Mouse (Mus musculus): ENCODE results near the gene Nhlh2. TPM values are rescaled to one million over a fixed set of nuclear protein-coding genes. Genes with fewer than 3 reads are reported as not detected.
A peak's percentile ranks its signal among the peaks of the same experiment; 100 is the strongest.

Nhlh2 gene
- polyA plus RNA-seq, 1 experiment: 9.3 TPM

DNA sequence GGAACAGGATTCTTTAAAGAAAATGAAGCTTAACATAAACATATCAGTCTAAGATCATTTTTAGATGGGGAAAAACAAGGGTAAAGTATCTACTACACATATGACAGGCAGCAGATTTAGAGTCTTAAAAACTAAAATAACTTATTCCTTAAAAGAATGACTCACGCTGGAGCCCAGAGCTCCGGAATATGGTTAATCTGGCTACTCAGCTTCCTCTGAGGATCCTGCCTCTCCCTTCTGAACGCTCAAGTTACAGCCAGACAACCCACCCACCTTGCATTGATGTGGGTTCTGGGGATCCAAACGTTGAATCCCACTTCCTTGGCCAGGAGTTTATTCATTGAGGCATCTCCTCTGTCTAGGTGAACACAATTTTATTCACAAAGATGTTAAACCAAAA is 26.0 kb upstream of the Nhlh2 start:
- Histone ChIP-seq H3K27me3 (ENCODE audit: control insufficient read depth, insufficient read depth, low read length) (no peaks in the 10 kb centered on the region), H3K4me1 (ENCODE audit: control insufficient read depth, insufficient read depth, low read length) (peaks cover 10% of the 10 kb centered on the region), H3K4me3 (replicated peaks; ENCODE audit: insufficient read depth, low read depth, low read length) (no peak overlapping the region), H3K27ac (ENCODE audit: insufficient read depth, low read length) (no peak overlapping the region)
- TF ChIP-seq POLR2A (IDR thresholded peaks at IDR 0.05; ENCODE audit: borderline replicate concordance, insufficient read depth, low read length) (no peak), CTCF (IDR thresholded peaks at IDR 0.05; ENCODE audit: borderline replicate concordance, insufficient read depth, low read depth, low read length) (no peak)
- 89% methylated on average over 4 of the region's 4 CpGs for WGBS
- no peak for DNase-seq

DNA sequence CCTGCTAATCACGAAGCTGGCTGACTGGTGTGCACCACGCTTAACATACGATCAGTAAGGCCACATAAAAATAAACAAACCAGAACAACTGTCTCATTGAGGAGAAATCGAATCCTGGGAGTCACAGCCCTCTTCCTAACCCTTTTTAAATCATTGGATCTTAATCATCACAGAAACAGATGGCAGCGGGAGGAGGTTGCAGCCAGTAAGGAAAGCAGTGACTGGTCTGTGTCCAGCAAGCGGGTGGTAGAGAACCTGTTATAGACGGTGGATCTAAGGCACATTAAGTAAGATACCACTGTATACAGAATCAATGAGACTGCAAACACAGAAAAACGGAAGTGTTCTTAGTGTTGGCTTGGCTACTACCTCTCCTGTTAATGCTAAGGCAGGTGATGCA is 24.2 kb upstream of the Nhlh2 start:
- WGBS: 35% methylated on average over 8 of the region's 8 CpGs
- Histone ChIP-seq H3K27ac (ENCODE audit: insufficient read depth, low read length) (no peak overlapping the region), H3K4me3 (replicated peaks; ENCODE audit: insufficient read depth, low read depth, low read length) (no peak overlapping the region), H3K27me3 (ENCODE audit: control insufficient read depth, insufficient read depth, low read length) (no peaks in the 10 kb centered on the region), H3K4me1 (ENCODE audit: control insufficient read depth, insufficient read depth, low read length) (peaks cover 10% of the 10 kb centered on the region)
- DNase-seq: peak; percentile 37 to 65
- TF ChIP-seq CTCF (IDR thresholded peaks at IDR 0.05; ENCODE audit: borderline replicate concordance, insufficient read depth, low read depth, low read length): no peak
- TF ChIP-seq POLR2A (IDR thresholded peaks at IDR 0.05; ENCODE audit: borderline replicate concordance, insufficient read depth, low read length): no peak

DNA sequence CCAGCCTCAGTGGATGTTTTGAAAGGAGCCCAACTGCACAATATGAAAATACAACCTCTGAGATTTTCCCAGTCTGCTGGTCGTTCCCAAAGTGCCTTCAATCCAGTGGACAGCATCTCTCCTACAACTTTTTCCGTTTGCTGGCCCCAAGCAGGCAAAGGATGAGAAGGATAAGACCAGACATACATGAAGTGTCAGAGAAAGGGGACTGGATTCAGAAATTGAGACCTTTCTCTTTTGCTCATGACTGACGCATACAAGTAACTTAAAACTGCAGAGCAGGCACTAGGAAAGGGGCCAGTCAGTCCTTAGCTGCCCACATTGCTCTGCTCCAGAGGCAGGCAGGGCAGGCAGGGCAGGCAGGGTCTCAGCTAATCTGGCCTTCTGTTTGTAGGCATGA is 19.7 kb upstream of the Nhlh2 start:
- DNase-seq: no peak
- H3K27ac ChIP-seq (ENCODE audit: insufficient read depth, low read length): no peak overlapping the region
- no peaks in the 10 kb centered on the region for H3K27me3 ChIP-seq (ENCODE audit: control insufficient read depth, insufficient read depth, low read length)
- 90% methylated on average over 3 of the region's 3 CpGs for WGBS
- no peak overlapping the region for H3K4me3 ChIP-seq (replicated peaks; ENCODE audit: insufficient read depth, low read depth, low read length)
- TF ChIP-seq POLR2A (IDR thresholded peaks at IDR 0.05; ENCODE audit: borderline replicate concordance, insufficient read depth, low read length) (no peak), CTCF (IDR thresholded peaks at IDR 0.05; ENCODE audit: borderline replicate concordance, insufficient read depth, low read depth, low read length) (no peak)
- peaks cover 7% of the 10 kb centered on the region for H3K4me1 ChIP-seq (ENCODE audit: control insufficient read depth, insufficient read depth, low read length)

DNA sequence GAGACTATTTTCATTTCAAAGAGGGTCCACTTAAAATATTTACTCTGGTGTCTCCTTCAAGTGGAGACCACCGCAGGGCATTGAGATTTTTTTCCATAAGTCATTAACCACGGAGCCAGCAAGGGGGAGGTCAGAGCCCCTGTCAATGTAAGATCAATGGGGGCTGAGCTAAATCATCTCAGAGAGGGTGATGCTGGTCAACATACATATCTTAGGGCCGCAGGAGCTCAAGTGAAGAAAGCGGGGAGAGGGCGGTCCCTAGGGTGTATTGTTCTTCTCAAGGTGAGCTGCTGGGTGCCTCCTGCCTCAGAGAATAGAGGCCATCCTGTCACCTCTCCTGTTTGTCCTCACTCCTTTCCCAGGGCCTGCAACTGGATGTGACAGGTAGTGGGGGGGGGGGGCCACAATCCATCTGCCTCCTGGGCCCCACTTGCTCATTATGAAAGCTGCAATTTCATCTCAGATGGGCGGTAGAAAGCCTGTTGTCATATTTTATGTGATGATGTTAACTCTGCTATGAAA is 18.8 kb upstream of the Nhlh2 start:
- Histone ChIP-seq H3K4me3 (replicated peaks; ENCODE audit: insufficient read depth, low read depth, low read length) (no peak overlapping the region), H3K27me3 (ENCODE audit: control insufficient read depth, insufficient read depth, low read length) (no peaks in the 10 kb centered on the region), H3K4me1 (ENCODE audit: control insufficient read depth, insufficient read depth, low read length) (peaks cover 3% of the 10 kb centered on the region), H3K27ac (ENCODE audit: insufficient read depth, low read length) (no peak overlapping the region)
- no peak for DNase-seq
- TF ChIP-seq CTCF (IDR thresholded peaks at IDR 0.05; ENCODE audit: borderline replicate concordance, insufficient read depth, low read depth, low read length) (no peak), POLR2A (IDR thresholded peaks at IDR 0.05; ENCODE audit: borderline replicate concordance, insufficient read depth, low read length) (no peak)
- WGBS: 87% methylated on average over 6 of the region's 6 CpGs

DNA sequence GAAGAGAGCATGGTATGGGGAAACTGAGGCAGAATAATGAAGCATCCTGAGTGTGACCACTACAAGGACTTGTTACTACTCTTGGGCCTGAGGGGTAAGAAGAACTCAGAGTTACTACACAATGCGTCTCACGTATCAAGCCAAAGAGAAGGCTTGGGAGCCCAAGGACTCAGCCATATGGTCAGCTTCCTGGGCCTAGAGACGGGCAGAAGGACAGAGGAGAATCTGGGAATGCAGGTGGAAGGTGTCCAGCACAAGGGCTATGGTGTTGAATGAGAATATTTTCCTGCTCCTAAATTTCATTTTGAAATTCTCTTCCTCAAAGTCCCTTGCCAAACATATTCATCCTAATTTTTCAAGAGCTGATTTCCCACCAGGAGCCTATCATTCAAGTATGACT is 12.0 kb upstream of the Nhlh2 start:
- no peak for TF ChIP-seq POLR2A (IDR thresholded peaks at IDR 0.05; ENCODE audit: borderline replicate concordance, insufficient read depth, low read length)
- no peak for TF ChIP-seq CTCF (IDR thresholded peaks at IDR 0.05; ENCODE audit: borderline replicate concordance, insufficient read depth, low read depth, low read length)
- Histone ChIP-seq H3K27ac (ENCODE audit: insufficient read depth, low read length) (no peak overlapping the region), H3K27me3 (ENCODE audit: control insufficient read depth, insufficient read depth, low read length) (no peaks in the 10 kb centered on the region), H3K4me3 (replicated peaks; ENCODE audit: insufficient read depth, low read depth, low read length) (no peak overlapping the region), H3K4me1 (ENCODE audit: control insufficient read depth, insufficient read depth, low read length) (peaks cover 7% of the 10 kb centered on the region; the same call in 1 of the 2 replicates)
- DNase-seq: peak; percentile 37 to 66
- WGBS: 17% methylated on average over 3 of the region's 3 CpGs

DNA sequence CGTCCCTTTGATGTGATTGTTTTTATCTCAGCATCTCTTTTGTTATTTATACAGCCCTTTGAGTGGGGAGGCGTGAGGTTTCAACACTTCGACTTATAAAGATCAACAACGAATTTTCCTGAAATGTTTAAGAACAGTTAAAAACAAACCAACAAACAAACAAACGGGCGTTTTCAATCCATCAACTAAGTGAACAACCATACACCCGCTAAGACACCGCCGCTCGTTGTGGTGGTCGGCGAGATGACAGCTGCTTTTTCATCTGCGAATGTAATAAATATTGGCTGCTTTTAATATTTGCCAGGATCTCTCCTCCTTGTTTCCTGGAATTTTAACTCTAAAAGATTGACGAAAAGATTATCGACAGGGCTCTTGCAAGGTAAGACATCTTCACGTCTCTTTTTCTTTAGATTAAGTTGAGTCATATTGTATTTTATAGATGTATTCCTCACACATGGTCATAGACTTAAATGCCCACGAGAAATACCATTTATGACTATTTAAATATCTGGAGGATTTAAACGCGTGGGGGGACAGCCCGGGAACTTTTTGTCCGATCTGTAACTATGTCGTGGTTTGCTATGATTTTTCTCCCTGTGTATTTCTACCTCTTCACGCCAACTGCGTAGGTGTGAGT is 923 bp downstream of the Nhlh2 start:
- H3K4me1 ChIP-seq (ENCODE audit: control insufficient read depth, insufficient read depth, low read length): peaks cover 6% of the 10 kb centered on the region
- peak overlapping the region; percentile 97 for H3K4me3 ChIP-seq (replicated peaks; ENCODE audit: insufficient read depth, low read depth, low read length)
- H3K27me3 ChIP-seq (ENCODE audit: control insufficient read depth, insufficient read depth, low read length): no peaks in the 10 kb centered on the region
- 4% methylated on average over 24 of the region's 24 CpGs for WGBS
- peak overlapping the region; percentile 99 for H3K27ac ChIP-seq (ENCODE audit: insufficient read depth, low read length)
- TF ChIP-seq POLR2A (IDR thresholded peaks at IDR 0.05; ENCODE audit: borderline replicate concordance, insufficient read depth, low read length) (no peak), CTCF (IDR thresholded peaks at IDR 0.05; ENCODE audit: borderline replicate concordance, insufficient read depth, low read depth, low read length) (no peak)
- peak; percentile 26 to 30 for DNase-seq

DNA sequence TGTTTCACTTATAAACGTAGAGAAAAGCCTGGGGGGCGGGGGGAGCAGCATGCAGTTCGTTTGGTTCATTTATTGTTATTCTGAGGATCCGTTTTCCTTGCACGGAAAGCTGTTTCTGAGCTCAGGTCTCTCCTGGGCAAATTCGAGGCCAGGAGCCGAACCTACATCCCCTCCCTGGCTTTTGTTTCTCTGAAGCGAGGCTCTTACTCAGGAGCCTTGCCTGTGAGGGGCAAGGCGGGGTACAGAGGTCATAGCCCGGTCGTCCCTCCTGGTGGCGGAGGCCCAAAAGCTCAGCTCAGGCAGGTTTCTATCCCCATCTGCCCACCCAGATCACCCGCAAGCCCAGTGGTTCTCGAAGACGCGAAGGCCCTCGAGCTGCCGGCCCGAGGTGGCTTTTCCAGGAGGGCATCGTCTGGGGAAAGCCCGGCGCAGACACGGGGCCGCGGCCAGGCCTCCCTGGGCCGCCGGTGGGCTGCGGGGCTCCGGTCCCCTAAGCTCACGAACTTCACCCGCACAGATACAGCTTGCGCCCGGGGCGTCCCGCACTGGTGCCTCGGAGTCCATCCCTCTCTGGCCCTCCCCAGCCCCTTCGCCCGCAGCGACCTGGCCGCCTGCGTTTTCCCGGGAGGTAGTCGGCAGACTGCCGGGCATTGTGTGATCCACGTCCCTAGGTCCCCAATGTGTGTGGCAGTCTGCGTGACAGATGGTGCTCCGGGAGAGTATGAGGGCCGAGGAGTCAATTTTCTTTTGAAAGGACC is 1.6 kb downstream of the Nhlh2 start:
- H3K27me3 ChIP-seq (ENCODE audit: control insufficient read depth, insufficient read depth, low read length): no peaks in the 10 kb centered on the region
- peak; percentile 82 to 84 for DNase-seq
- under 1% methylated on average over 48 of the region's 48 CpGs for WGBS
- H3K4me1 ChIP-seq (ENCODE audit: control insufficient read depth, insufficient read depth, low read length): peaks cover 6% of the 10 kb centered on the region
- TF ChIP-seq POLR2A (IDR thresholded peaks at IDR 0.05; ENCODE audit: borderline replicate concordance, insufficient read depth, low read length) (peak; percentile 12; the same call in 1 of the 2 replicates), CTCF (IDR thresholded peaks at IDR 0.05; ENCODE audit: borderline replicate concordance, insufficient read depth, low read depth, low read length) (no peak)
- peak overlapping the region; percentile 99 for H3K27ac ChIP-seq (ENCODE audit: insufficient read depth, low read length)
- peak overlapping the region; percentile 97 for H3K4me3 ChIP-seq (replicated peaks; ENCODE audit: insufficient read depth, low read depth, low read length)

Data from cerebellum, adult 2 months (tissue).